Mouse (Mus musculus) thymus, postnatal 25 days (tissue): Measurements from ENCODE around the gene Alx3.
"Not testable (repeated sequence)": the region's sequence is repeated elsewhere in the genome, so short reads cannot be mapped to it uniquely, and the experiment has no call there.

Experiments used
- DNase-seq: peaks from one replicate; pipeline ENCODE4 v3.0.0; 2022

Gene Alx3

GRCm38 (mm10) chr3:107627641-107628040 lies 32.8 kb downstream of the Alx3 start:
- DNase-seq, result no peak

- DNase-seq, result no peak
Observed at GRCm38 (mm10) chr3:107628551-107628950, 33.7 kb downstream of the Alx3 start.

- no peak for DNase-seq
Observed at GRCm38 (mm10) chr3:107629411-107629810, 34.6 kb downstream of the Alx3 start.

- DNase-seq, result no peak
Observed at GRCm38 (mm10) chr3:107630682-107631522, 36.1 kb downstream of the Alx3 start, which contains the start of gene Gm10961. TSS of gene Gm10961 (plus strand) at chr3:107631322.

- peak; percentile 90 for DNase-seq
Observed at GRCm38 (mm10) chr3:107631523-107631958, 36.7 kb downstream of the Alx3 start, which contains the start of gene Strip1. TSS of gene Strip1 (minus strand) at chr3:107631694.

- DNase-seq, result no peak
Observed at GRCm38 (mm10) chr3:107632786-107633185, 38.0 kb downstream of the Alx3 start.

GRCm38 (mm10) chr3:107633906-107634305 lies 39.1 kb downstream of the Alx3 start:
- DNase-seq, result no peak

- DNase-seq, result no peak
Observed at GRCm38 (mm10) chr3:107635836-107636235, 41.0 kb downstream of the Alx3 start.

GRCm38 (mm10) chr3:107636236-107636635 lies 41.4 kb downstream of the Alx3 start:
- no peak for DNase-seq

- no peak for DNase-seq
Observed at GRCm38 (mm10) chr3:107637606-107638172, 42.9 kb downstream of the Alx3 start.

- no peak for DNase-seq
Observed at GRCm38 (mm10) chr3:107646947-107647346, 52.1 kb downstream of the Alx3 start.

- not testable (repeated sequence) for DNase-seq
Observed at GRCm38 (mm10) chr3:107650276-107650675, 55.4 kb downstream of the Alx3 start.

GRCm38 (mm10) chr3:107652968-107653367 lies 58.1 kb downstream of the Alx3 start:
- DNase-seq, result no peak

GRCm38 (mm10) chr3:107654861-107655260 lies 60.0 kb downstream of the Alx3 start:
- no peak for DNase-seq
